8 mouse cellular contexts compared by ENCODE assay signal in genomic region chr12:55399128-55399677, GRCm38 (mm10). TPM values are rescaled to one million over a fixed set of nuclear protein-coding genes. Genes with fewer than 3 reads are reported as not detected.
A peak's percentile ranks its signal among the peaks of the same experiment; 100 is the strongest.
DNase-seq lines count a peak whose midpoint lies in the region; ATAC-seq and TF ChIP-seq lines count a peak whose summit lies in the region.

No protein-coding gene starts in this region.

- WGBS in kidney, embryonic 16.5 days = under 1% methylated on average over 20 of the region's 20 CpGs
- WGBS in embryonic facial prominence, embryonic 11.5 days = under 1% methylated on average over 20 of the region's 20 CpGs
- WGBS in intestine, embryonic 14.5 days = under 1% methylated on average over 20 of the region's 20 CpGs
- WGBS in midbrain, postnatal 0 days = 3% methylated on average over 20 of the region's 20 CpGs

- no peak; the same call in 1 of the 2 replicates for ATAC-seq in kidney, embryonic 16.5 days (ENCODE audit: low FRiP score, low TSS enrichment)
- peak; percentile 24; the same call in 1 of the 2 replicates for ATAC-seq in embryonic facial prominence, embryonic 11.5 days (replicated peaks; ENCODE audit: insufficient number of reproducible peaks, low FRiP score, low TSS enrichment, low read depth)
- ATAC-seq in intestine, embryonic 14.5 days (replicated peaks; ENCODE audit: low FRiP score, low TSS enrichment, low read depth) = peak; percentile 15; the same call in 1 of the 2 replicates
- ATAC-seq in midbrain, postnatal 0 days (ENCODE audit: low FRiP score) = peak; percentile 17; the same call in 1 of the 2 replicates

- H3K4me3 ChIP-seq in kidney, embryonic 16.5 days (ENCODE audit: low read length) = peak overlapping the region; percentile 78
- H3K4me3 ChIP-seq in embryonic facial prominence, embryonic 11.5 days (ENCODE audit: low read depth, low read length) = peak overlapping the region; percentile 96
- H3K4me3 ChIP-seq in intestine, embryonic 14.5 days (ENCODE audit: low read depth, low read length) = peak overlapping the region; percentile 85
- peak overlapping the region; percentile 69 for H3K4me3 ChIP-seq in midbrain, postnatal 0 days (ENCODE audit: low read depth, low read length)

- H3K9me3 ChIP-seq in kidney, embryonic 16.5 days (ENCODE audit: low read length) = no peaks in the 10 kb centered on the region
- H3K9me3 ChIP-seq in embryonic facial prominence, embryonic 11.5 days (replicated peaks; ENCODE audit: control insufficient read depth, low read length) = no peaks in the 10 kb centered on the region
- no peaks in the 10 kb centered on the region for H3K9me3 ChIP-seq in intestine, embryonic 14.5 days (ENCODE audit: control insufficient read depth, low read length)
- H3K9me3 ChIP-seq in midbrain, postnatal 0 days (ENCODE audit: low read length) = no peaks in the 10 kb centered on the region

- H3K27me3 ChIP-seq in kidney, embryonic 16.5 days (ENCODE audit: insufficient read depth, low read length) = no peaks in the 10 kb centered on the region
- H3K27me3 ChIP-seq in embryonic facial prominence, embryonic 11.5 days (ENCODE audit: control insufficient read depth, insufficient read depth, low read length) = no peaks in the 10 kb centered on the region
- no peaks in the 10 kb centered on the region for H3K27me3 ChIP-seq in intestine, embryonic 14.5 days (replicated peaks; ENCODE audit: control insufficient read depth, insufficient read depth, low read length)
- no peaks in the 10 kb centered on the region for H3K27me3 ChIP-seq in midbrain, postnatal 0 days (ENCODE audit: insufficient read depth, low read length)

- peak overlapping the region; percentile 86 for H3K9ac ChIP-seq in kidney, embryonic 16.5 days (replicated peaks; ENCODE audit: low read length)
- H3K9ac ChIP-seq in embryonic facial prominence, embryonic 11.5 days (replicated peaks; ENCODE audit: low read length) = peak overlapping the region; percentile 91
- H3K9ac ChIP-seq in intestine, embryonic 14.5 days (ENCODE audit: low read length) = peak overlapping the region; percentile 86
- peak overlapping the region; percentile 75 for H3K9ac ChIP-seq in midbrain, postnatal 0 days (replicated peaks; ENCODE audit: low read length, poor library complexity, severe bottlenecking)

- H3K36me3 ChIP-seq in kidney, embryonic 16.5 days (ENCODE audit: insufficient read depth, low read length) = 0 out of 2 replicates have a peak, but pooled peaks cover 9% of the 10 kb centered on the region
- no peaks in the 10 kb centered on the region for H3K36me3 ChIP-seq in embryonic facial prominence, embryonic 11.5 days (replicated peaks; ENCODE audit: control insufficient read depth, insufficient read depth, low read depth, low read length)
- no peaks in the 10 kb centered on the region; the same call in 1 of the 2 replicates for H3K36me3 ChIP-seq in intestine, embryonic 14.5 days (ENCODE audit: control insufficient read depth, insufficient read depth, low read length)
- no peaks in the 10 kb centered on the region for H3K36me3 ChIP-seq in midbrain, postnatal 0 days (ENCODE audit: insufficient read depth, low read length)

- H3K27ac ChIP-seq in kidney, embryonic 16.5 days (ENCODE audit: low read length) = peak overlapping the region; percentile 96
- peak overlapping the region; percentile 56; the same call in 1 of the 2 replicates for H3K27ac ChIP-seq in embryonic facial prominence, embryonic 11.5 days (replicated peaks; ENCODE audit: low read depth, low read length)
- peak overlapping the region; percentile 75 for H3K27ac ChIP-seq in intestine, embryonic 14.5 days (ENCODE audit: low read depth)
- peak overlapping the region; percentile 86 for H3K27ac ChIP-seq in midbrain, postnatal 0 days (ENCODE audit: low read depth, low read length)

- TF ChIP-seq CTCF in midbrain, postnatal 0 days (IDR thresholded peaks at IDR 0.05) = no peak

- peaks cover 13% of the 10 kb centered on the region for H3K4me1 ChIP-seq in kidney, embryonic 16.5 days (ENCODE audit: insufficient read depth, low read length)
- no peaks in the 10 kb centered on the region for H3K4me1 ChIP-seq in embryonic facial prominence, embryonic 11.5 days (ENCODE audit: control insufficient read depth, insufficient read depth, low read length)
- H3K4me1 ChIP-seq in intestine, embryonic 14.5 days (replicated peaks; ENCODE audit: control insufficient read depth, insufficient read depth, low read length) = peaks cover 15% of the 10 kb centered on the region
- H3K4me1 ChIP-seq in midbrain, postnatal 0 days (ENCODE audit: insufficient read depth, low read length) = peaks cover 11% of the 10 kb centered on the region; the same call in 1 of the 2 replicates

- H3K4me2 ChIP-seq in kidney, embryonic 16.5 days (replicated peaks; ENCODE audit: low read depth, low read length) = peak overlapping the region; percentile 92
- peak overlapping the region; percentile 73 for H3K4me2 ChIP-seq in embryonic facial prominence, embryonic 11.5 days (ENCODE audit: low read depth, low read length)
- H3K4me2 ChIP-seq in intestine, embryonic 14.5 days (ENCODE audit: low read length) = peak overlapping the region; percentile 95
- peak overlapping the region; percentile 77 for H3K4me2 ChIP-seq in midbrain, postnatal 0 days (ENCODE audit: low read depth, low read length, poor library complexity, severe bottlenecking)

- no peak for DNase-seq in kidney, postnatal 14 days
- DNase-seq in embryonic facial prominence, embryonic 11.5 days (ENCODE audit: low spot score) = no peak
- no peak for DNase-seq in intestine, embryonic 14.5 days (ENCODE audit: low spot score)
- DNase-seq in midbrain, postnatal 0 days (ENCODE audit: low spot score) = no peak
- no peak for DNase-seq in thymus, postnatal 36 days
- DNase-seq in B cell, adult 2 months = no peak
- no peak for DNase-seq in layer of hippocampus, adult 11-12 months (ENCODE audit: low spot score)

RNA-seq across cellular contexts. Expression of gene Psma6, which starts 15.2 kb away (rescaled TPM):
- 409 and 418 TPM in 2 replicates for polyA plus RNA-seq in kidney, embryonic 16.5 days (2015; fragmentation: Nextera tagmentation; extraction: Ambion mirVana)
- polyA plus RNA-seq in embryonic facial prominence, embryonic 11.5 days (2014; fragmentation: Nextera tagmentation; extraction: Ambion mirVana) = 523 and 533 TPM in 2 replicates
- polyA plus RNA-seq in intestine, embryonic 14.5 days (2014; fragmentation: Nextera tagmentation; extraction: Ambion mirVana) = 433 and 438 TPM in 2 replicates
- total RNA-seq in midbrain, postnatal 0 days (2014; rRNA removed) = 91.1 and 102 TPM in 2 replicates
- polyA plus RNA-seq in midbrain, postnatal 0 days (2015; fragmentation: Nextera tagmentation; extraction: Ambion mirVana) = 422 and 424 TPM in 2 replicates
